Mouse (Mus musculus) midbrain, embryonic 14.5 days (tissue): ENCODE results near the gene Cenpb. TPM values are rescaled to one million over a fixed set of nuclear protein-coding genes. Genes with fewer than 3 reads are reported as not detected.

ENCODE experiments used
- ATAC-seq: fragments of 200-750 bp; cut with Nextera tagmentation; 2 replicates; pipeline ENCODE4 v1.8.0; 2017; ENCODE audit warnings: moderate number of reproducible peaks, moderate library complexity; ENCODE audit not compliant: low FRiP score, low TSS enrichment
- DNase-seq: peaks from one replicate; pipeline ENCODE4 v3.0.0-alpha.2; 2015
- H3K27ac ChIP-seq: fragments of 300-500 bp; sonication (generic); replicated peaks from 2 replicates; pipeline ENCODE4 v1.5.1; 2014; ENCODE audit warnings: mild to moderate bottlenecking, low read depth, low read length, moderate library complexity
- H3K27me3 ChIP-seq: fragments of 300-500 bp; sonication (generic); 2 replicates; pipeline ENCODE4 v1.6.1; 2014; ENCODE audit warnings: low read length, control low read depth, mixed read lengths; ENCODE audit not compliant: control insufficient read depth, insufficient read depth
- H3K36me3 ChIP-seq: fragments of 300-500 bp; sonication (generic); 2 replicates; pipeline ENCODE4 v1.6.1; 2014; ENCODE audit warnings: low read length, control low read depth; ENCODE audit not compliant: control insufficient read depth, insufficient read depth
- H3K4me1 ChIP-seq: fragments of 300-500 bp; sonication (generic); 2 replicates; pipeline ENCODE4 v1.6.1; 2014; ENCODE audit warnings: mild to moderate bottlenecking, antibody characterized with exemption, low read length, control low read depth; ENCODE audit not compliant: control insufficient read depth, insufficient read depth
- H3K4me2 ChIP-seq: fragments of 300-500 bp; sonication (generic); 2 replicates; pipeline ENCODE4 v1.6.1; 2014; ENCODE audit warnings: mild to moderate bottlenecking, low read length, moderate library complexity
- H3K4me3 ChIP-seq: fragments of 300-500 bp; sonication (generic); replicated peaks from 2 replicates; pipeline ENCODE4 v1.5.1; 2014; ENCODE audit warnings: low read depth, low read length
- H3K9ac ChIP-seq: fragments of 300-500 bp; sonication (generic); replicated peaks from 2 replicates; pipeline ENCODE4 v1.6.1; 2014; ENCODE audit warnings: mild to moderate bottlenecking, low read length, moderate library complexity
- H3K9me3 ChIP-seq: fragments of 300-500 bp; sonication (generic); 2 replicates; pipeline ENCODE4 v1.6.1; 2016; ENCODE audit warnings: low read length, control low read depth, mixed read lengths; ENCODE audit not compliant: control insufficient read depth
- WGBS: fragments of 180-500 bp; shearing (Covaris S2); extraction: QIAGEN DNeasy Blood & Tissue Kit; methylation state at CpG from one replicate; pipeline ENCODE4 v1.1.7; 2014; 5-methylcytosine and 5-hydroxymethylcytosine counted together
- polyA plus RNA-seq: library from polyadenylated mRNA; unstranded; fragments of >200 nt; fragmentation: Nextera tagmentation; extraction: Ambion mirVana; gene quantifications from 2 replicates; pipeline ENCODE4 v1.2.1, GENCODE M21; 2014

Gene Cenpb
- polyA plus RNA-seq, 1 experiment from 2014 or later = 11.1 TPM

GRCm38 (mm10) chr2:131176491-131176890, 3.4 kb downstream of the Cenpb start:
- no peak overlapping the region for H3K4me3 ChIP-seq
- no peak overlapping the region for H3K27ac ChIP-seq
- peak overlapping the region; percentile 95; the same call in 1 of the 2 replicates for H3K4me2 ChIP-seq
- peaks cover 47% of the 10 kb centered on the region for H3K4me1 ChIP-seq
- WGBS = 75% methylated on average over 5 of the region's 5 CpGs
- no peak for DNase-seq
- H3K36me3 ChIP-seq = peaks cover 12% of the 10 kb centered on the region; the same call in 1 of the 2 replicates
- H3K27me3 ChIP-seq = peaks cover 14% of the 10 kb centered on the region
- H3K9ac ChIP-seq = no peak overlapping the region
- ATAC-seq = no peak
- H3K9me3 ChIP-seq = no peaks in the 10 kb centered on the region

- ATAC-seq (no peak), DNase-seq (no peak)
- no peaks in the 10 kb centered on the region for H3K9me3 ChIP-seq
- H3K4me1 ChIP-seq = peaks cover 47% of the 10 kb centered on the region
- H3K4me2 ChIP-seq = no peak overlapping the region
- no peak overlapping the region for H3K4me3 ChIP-seq
- no peak overlapping the region for H3K9ac ChIP-seq
- H3K27me3 ChIP-seq = peaks cover 20% of the 10 kb centered on the region
- peaks cover 17% of the 10 kb centered on the region; the same call in 1 of the 2 replicates for H3K36me3 ChIP-seq
- WGBS = 95% methylated on average over 1 of the region's 1 CpGs
- no peak overlapping the region for H3K27ac ChIP-seq
Measured at GRCm38 (mm10) chr2:131175945-131176309, 3.9 kb downstream of the Cenpb start.

DNA sequence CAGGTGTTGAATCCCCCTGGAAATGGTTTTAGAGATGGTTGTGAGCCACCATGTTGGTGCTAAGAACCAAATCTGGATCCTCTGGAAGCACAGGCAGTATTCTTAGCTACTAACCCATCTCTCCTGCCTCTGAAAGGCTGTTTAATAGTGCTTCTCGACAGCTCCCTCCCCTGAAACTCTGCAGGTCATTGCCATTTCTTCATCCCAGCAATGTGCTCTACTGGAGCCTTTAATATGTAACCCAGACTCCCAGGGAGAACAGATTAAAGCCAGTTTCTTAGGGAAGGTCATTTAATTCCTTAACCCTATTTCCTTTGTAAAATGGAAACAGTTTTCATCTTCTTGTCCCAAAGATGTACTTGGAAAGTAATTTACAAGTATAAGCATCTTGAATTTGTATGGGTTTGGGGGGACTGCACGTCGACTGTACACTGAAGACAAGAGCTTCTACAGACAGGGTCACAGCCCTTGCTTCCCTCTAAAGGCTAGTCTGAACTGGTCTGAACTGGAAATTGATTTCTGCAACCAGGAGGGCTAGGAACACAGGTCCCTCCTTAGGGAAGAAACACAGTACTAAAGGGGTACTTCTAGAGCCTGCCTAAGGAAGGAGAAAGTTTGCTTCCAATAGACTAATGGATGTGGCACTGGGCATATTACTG, 4.5 kb downstream of the Cenpb start:
- peaks cover 22% of the 10 kb centered on the region for H3K27me3 ChIP-seq
- no peaks in the 10 kb centered on the region for H3K9me3 ChIP-seq
- peaks cover 20% of the 10 kb centered on the region; the same call in 1 of the 2 replicates for H3K36me3 ChIP-seq
- DNase-seq = no peak
- WGBS = 73% methylated on average over 3 of the region's 3 CpGs
- ATAC-seq = no peak
- H3K27ac ChIP-seq = no peak overlapping the region
- H3K9ac ChIP-seq = no peak overlapping the region
- no peak overlapping the region for H3K4me3 ChIP-seq
- H3K4me2 ChIP-seq = peak overlapping the region; percentile 84; the same call in 1 of the 2 replicates
- H3K4me1 ChIP-seq = peaks cover 47% of the 10 kb centered on the region

- H3K4me3 ChIP-seq = peak overlapping the region; percentile 39
- peaks cover 47% of the 10 kb centered on the region for H3K4me1 ChIP-seq
- H3K4me2 ChIP-seq = peak overlapping the region; percentile 84
- H3K9me3 ChIP-seq = no peaks in the 10 kb centered on the region
- H3K27ac ChIP-seq = no peak overlapping the region
- ATAC-seq = peak; percentile 58; the same call in 1 of the 2 replicates
- 5% methylated on average over 11 of the region's 11 CpGs for WGBS
- H3K36me3 ChIP-seq = peaks cover 21% of the 10 kb centered on the region; the same call in 1 of the 2 replicates
- DNase-seq = peak; percentile 95
- no peak overlapping the region; the same call in 1 of the 2 replicates for H3K9ac ChIP-seq
- H3K27me3 ChIP-seq = peaks cover 22% of the 10 kb centered on the region
Measured at GRCm38 (mm10) chr2:131174700-131175099, 5.2 kb downstream of the Cenpb start.

DNA sequence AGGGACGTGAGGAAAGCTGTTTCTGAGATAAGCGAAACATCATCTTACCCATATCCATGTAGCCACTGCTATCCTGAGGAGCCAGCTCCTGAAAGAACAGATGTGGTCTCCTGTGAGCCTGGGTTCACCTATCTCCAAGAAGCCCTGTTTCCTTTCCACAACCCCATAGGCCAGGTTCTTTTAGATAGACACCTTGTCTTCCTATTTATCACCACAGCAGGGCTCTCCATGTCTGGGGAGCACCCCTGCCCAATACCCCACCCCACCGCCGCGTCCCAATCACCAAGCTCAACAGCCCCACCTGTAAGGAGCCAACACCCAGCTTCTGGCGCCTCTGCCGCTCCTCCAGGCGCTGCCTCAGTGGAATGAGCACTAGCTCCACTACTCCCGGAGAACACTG, 7.5 kb downstream of the Cenpb start:
- H3K4me3 ChIP-seq = no peak overlapping the region
- WGBS = 52% methylated on average over 9 of the region's 9 CpGs
- no peak for ATAC-seq
- H3K4me2 ChIP-seq = no peak overlapping the region
- H3K4me1 ChIP-seq = peaks cover 36% of the 10 kb centered on the region
- H3K9me3 ChIP-seq = no peaks in the 10 kb centered on the region
- H3K9ac ChIP-seq = no peak overlapping the region
- DNase-seq = no peak
- no peak overlapping the region for H3K27ac ChIP-seq
- peaks cover 21% of the 10 kb centered on the region; the same call in 1 of the 2 replicates for H3K36me3 ChIP-seq
- peaks cover 22% of the 10 kb centered on the region for H3K27me3 ChIP-seq

GRCm38 (mm10) chr2:131171401-131172104, 8.3 kb downstream of the Cenpb start:
- H3K27ac ChIP-seq = no peak overlapping the region
- H3K36me3 ChIP-seq = peaks cover 21% of the 10 kb centered on the region; the same call in 1 of the 2 replicates
- 0 out of 2 replicates have a peak overlapping the region, but pooled peaks have one; percentile 2 for H3K4me3 ChIP-seq
- no peaks in the 10 kb centered on the region for H3K9me3 ChIP-seq
- H3K9ac ChIP-seq = no peak overlapping the region
- ATAC-seq (no peak), DNase-seq (no peak)
- peaks cover 22% of the 10 kb centered on the region for H3K27me3 ChIP-seq
- WGBS = 8% methylated on average over 43 of the region's 43 CpGs
- H3K4me1 ChIP-seq = peaks cover 28% of the 10 kb centered on the region
- peak overlapping the region; percentile 19; the same call in 1 of the 2 replicates for H3K4me2 ChIP-seq

GRCm38 (mm10) chr2:131170936-131171335, 8.9 kb downstream of the Cenpb start:
- H3K27me3 ChIP-seq = peaks cover 22% of the 10 kb centered on the region
- no peak for DNase-seq
- H3K27ac ChIP-seq = no peak overlapping the region
- no peak for ATAC-seq
- 17% methylated on average over 9 of the region's 9 CpGs for WGBS
- no peaks in the 10 kb centered on the region for H3K9me3 ChIP-seq
- H3K36me3 ChIP-seq = peaks cover 21% of the 10 kb centered on the region; the same call in 1 of the 2 replicates
- no peak overlapping the region for H3K9ac ChIP-seq
- no peak overlapping the region for H3K4me3 ChIP-seq
- peaks cover 25% of the 10 kb centered on the region for H3K4me1 ChIP-seq
- H3K4me2 ChIP-seq = no peak overlapping the region

- Histone ChIP-seq H3K4me1 (0 out of 2 replicates have a peak, but pooled peaks cover 6% of the 10 kb centered on the region), H3K9me3 (no peaks in the 10 kb centered on the region), H3K4me2 (no peak overlapping the region), H3K27me3 (peaks cover 22% of the 10 kb centered on the region), H3K27ac (no peak overlapping the region), H3K4me3 (no peak overlapping the region), H3K36me3 (peaks cover 21% of the 10 kb centered on the region; the same call in 1 of the 2 replicates), H3K9ac (no peak overlapping the region)
- 45% methylated on average over 1 of the region's 1 CpGs for whole genome bisulfite sequencing
- DNase-seq = peak; percentile 38
- no peak for ATAC-seq
Measured at GRCm38 (mm10) chr2:131168914-131169313, 11.0 kb downstream of the Cenpb start.
